Mouse (Mus musculus) embryo, embryonic 10.5 days (tissue): ENCODE results near the gene Mpzl3.
"Not testable (repeated sequence)": the region's sequence is repeated elsewhere in the genome, so short reads cannot be mapped to it uniquely, and the experiment has no call there.

Experiments used
- DNase-seq: peaks from one replicate; pipeline ENCODE4 v3.0.0-alpha.2; 2015; ENCODE audit warnings: low spot score

Gene Mpzl3

DNA sequence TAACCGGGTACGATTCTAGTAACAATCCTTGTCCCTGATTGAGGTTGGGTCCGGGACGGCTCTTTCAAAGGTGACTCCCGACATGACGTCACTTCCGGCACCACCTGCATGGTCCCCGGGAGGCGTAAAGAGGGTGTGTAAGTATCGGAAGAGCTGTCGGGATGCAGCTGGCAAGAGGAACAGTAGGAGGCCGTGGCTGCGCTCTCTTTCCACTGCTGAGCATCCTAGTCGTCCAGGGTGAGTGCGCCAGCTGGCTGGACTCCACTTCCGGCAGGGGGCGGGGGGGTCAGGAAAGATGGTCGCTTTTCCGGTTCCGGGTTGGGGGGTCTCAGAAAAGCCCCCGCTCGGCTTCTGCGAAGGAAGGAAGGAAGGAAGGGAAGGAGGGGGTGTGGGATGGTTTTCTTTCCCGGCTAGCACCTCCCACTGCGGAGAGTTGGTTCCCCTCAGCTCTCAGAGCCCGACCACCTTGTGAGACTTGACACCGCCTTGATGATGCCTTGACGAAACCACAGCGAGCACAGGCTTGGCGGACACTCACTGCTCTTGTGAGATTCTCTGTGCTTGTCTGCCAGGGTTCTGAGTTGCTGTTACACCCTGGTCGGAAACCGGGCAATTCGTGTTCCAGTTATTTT is at the start of gene Mpzl3:
Gene Mpzl3 (plus strand): TSS at position 105 of the 632 bp plus-strand sequence.
- peak; percentile 96 for DNase-seq

GRCm38 (mm10) chr9:45007404-45007803 is 47.6 kb upstream of the Mpzl3 start:
- DNase-seq: no peak

- DNase-seq: no peak
Measured at GRCm38 (mm10) chr9:45008342-45008741, 46.6 kb upstream of the Mpzl3 start.

- no peak for DNase-seq
Measured at GRCm38 (mm10) chr9:45009180-45010078, 45.6 kb upstream of the Mpzl3 start, which contains the start of gene Cd3e. Gene Cd3e, minus strand, starts transcription at chr9:45009627.

GRCm38 (mm10) chr9:45010461-45010860 is 44.5 kb upstream of the Mpzl3 start:
- peak; percentile 5 for DNase-seq

DNA sequence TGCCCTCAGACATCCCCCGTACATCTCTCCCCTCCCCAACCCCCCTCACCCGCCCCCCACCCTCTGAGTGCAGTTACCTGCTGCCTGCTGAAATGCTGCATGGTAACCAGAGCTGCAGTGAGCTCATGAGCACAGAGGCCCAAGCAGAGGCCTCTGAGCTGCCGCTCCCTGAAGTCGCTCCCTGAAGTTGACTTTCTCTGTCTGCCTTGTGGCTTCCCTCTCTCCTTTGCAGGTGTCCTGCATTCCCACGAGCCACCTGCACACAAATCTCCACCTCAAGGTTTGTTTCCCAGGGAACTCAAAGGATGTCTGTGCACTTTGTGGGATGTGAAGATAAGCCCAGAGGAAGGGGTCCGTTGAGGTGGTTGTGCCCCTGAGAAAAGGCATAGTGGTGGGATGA is 43.7 kb upstream of the Mpzl3 start:
- no peak for DNase-seq

DNA sequence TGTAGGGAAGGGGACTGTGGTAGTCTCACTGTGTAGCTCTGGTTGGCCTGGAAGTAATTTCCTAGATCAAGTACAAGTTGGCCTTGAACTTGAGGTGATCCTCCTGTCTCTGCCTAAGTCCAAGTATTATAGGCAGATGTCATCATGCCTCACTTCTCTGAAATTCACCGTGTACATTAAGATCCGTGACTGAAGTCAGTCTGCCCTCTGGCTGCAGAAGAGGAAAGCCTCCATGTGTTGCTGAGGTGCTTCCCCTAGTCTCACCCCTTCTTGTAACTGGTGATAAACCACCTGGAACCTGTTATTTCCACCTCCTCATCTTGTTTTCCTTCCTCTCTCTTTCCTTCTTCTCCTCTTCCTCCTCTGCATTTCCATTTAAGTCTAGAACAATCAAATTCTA is 40.1 kb upstream of the Mpzl3 start:
- no peak for DNase-seq

DNA sequence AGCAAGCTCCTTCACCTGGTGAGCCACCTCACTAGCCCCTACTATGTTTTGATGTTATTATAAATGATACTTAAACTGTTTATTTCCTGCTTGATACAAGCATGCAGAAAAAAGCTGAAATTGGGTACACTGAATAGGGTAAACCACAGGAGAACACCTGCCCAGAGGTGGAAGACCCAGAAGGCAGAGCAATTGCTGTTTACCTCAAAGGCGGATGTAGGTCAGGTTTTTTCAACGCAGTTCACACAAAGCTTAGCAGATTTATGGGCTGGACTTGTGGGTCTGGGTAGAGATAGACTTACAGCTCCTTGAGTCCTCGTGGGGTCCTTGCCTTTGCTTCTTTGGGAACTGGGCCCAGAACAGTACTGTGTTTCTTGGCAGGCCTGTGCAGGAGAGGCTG is 39.1 kb upstream of the Mpzl3 start:
- no peak for DNase-seq

- DNase-seq: no peak
Measured at GRCm38 (mm10) chr9:45018031-45018430, 37.0 kb upstream of the Mpzl3 start.

DNA sequence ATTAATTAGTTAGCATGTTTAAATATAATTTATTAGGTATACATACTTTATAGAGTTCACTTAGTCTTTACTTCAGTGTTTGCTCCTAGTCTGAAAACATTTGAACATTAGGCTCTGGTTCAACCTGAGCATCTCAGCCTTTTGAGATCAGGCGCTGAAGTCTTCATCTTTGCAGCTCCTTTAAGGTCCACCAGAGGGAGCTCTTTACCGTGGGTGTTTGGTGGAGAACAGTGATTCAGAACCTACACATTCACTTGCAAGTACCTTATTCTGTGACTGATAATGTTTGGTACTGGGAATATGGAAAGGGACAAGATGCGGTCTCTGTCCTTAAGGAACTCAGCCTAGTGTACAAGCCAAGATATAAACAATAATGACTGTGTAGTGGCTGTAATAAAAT is 32.2 kb upstream of the Mpzl3 start:
- DNase-seq: peak; percentile 87

GRCm38 (mm10) chr9:45023638-45024037 is 31.3 kb upstream of the Mpzl3 start:
- no peak for DNase-seq

- no peak for DNase-seq
Measured at GRCm38 (mm10) chr9:45024187-45024586, 30.8 kb upstream of the Mpzl3 start.

- no peak for DNase-seq
Measured at GRCm38 (mm10) chr9:45027376-45027775, 27.6 kb upstream of the Mpzl3 start.

GRCm38 (mm10) chr9:45030341-45030740 is 24.6 kb upstream of the Mpzl3 start:
- no peak for DNase-seq

GRCm38 (mm10) chr9:45032261-45032660 is 22.7 kb upstream of the Mpzl3 start:
- no peak for DNase-seq

DNA sequence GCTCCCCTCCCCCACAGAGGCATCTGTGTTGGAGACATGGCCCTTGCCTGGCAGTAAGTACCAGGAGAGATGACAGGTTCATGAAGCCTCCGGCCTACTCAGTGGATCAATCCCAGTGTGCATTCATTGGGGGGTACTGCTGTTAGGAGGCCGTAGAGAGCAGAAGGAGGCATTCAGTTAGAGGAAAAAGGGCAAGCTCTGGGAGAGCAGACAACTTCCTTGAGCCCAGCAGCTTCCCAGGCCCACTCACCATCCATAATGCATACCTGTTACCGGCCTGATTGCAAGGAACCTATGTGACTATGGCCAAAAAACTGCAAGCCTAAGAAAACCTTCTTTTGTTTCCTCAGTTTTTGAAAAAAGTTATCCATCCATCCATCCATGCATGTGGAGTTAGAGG is 20.5 kb upstream of the Mpzl3 start:
- no peak for DNase-seq

DNA sequence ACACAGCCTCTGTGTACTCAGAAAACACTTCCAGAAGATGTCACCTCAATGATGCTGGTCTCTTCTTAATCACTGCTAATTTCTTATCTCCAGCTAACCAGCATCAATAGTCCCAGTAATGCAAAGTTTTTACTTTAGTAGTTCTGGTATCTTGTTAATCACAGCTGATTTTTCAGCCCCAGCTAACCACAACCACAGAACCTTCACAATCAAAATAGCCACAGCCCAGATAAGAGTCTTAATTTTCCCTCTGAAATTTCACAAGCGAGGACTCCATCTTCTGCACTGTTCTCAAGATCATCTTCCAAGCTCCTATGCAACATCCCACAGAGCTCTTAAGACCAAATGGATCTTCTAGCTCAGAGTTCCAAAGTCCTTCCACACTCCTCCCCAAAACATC is 17.2 kb upstream of the Mpzl3 start:
- DNase-seq: not testable (repeated sequence)

GRCm38 (mm10) chr9:45039499-45039898 is 15.5 kb upstream of the Mpzl3 start, which contains the start of gene Mpzl2:
Gene Mpzl2, plus strand, starts transcription at chr9:45039799.
- no peak for DNase-seq

DNA sequence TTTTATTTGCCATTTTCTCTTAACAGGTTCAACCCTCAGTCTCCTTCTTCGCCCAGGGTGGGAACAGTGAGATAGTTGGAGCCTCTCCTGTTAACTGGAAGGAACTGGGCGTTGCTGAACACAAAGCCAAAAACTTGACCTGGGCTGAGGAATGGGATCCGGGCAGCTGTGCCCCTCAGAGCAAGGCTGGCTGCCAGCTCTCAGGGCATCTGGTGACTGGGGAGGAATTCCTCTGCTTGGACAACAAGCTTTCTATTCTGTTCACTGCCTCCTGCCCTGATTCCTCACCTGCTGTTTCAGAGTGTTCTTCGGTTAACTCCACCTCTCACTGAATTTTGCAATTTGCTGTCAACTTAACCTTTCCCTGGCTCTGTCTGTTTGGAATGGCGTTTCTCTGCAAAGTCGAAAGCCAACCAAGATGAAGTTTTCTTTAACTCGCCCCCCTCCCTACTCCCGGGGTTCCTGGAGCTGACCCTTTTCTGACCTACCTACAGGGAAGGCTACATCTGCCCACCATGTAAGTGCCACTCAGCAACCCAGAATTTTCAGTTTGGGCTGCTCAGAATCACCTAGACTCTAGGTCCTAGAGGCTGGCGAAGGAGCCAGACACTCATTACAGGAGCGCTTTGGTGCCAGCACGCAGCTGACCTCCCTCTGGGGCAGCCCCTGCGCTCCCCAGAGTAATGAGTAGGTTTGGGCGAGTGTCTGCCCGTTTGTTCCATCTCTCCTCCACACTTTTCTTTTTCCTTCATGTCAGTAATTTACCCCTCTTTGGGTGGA is 14.7 kb upstream of the Mpzl3 start:
- DNase-seq: no peak

DNA sequence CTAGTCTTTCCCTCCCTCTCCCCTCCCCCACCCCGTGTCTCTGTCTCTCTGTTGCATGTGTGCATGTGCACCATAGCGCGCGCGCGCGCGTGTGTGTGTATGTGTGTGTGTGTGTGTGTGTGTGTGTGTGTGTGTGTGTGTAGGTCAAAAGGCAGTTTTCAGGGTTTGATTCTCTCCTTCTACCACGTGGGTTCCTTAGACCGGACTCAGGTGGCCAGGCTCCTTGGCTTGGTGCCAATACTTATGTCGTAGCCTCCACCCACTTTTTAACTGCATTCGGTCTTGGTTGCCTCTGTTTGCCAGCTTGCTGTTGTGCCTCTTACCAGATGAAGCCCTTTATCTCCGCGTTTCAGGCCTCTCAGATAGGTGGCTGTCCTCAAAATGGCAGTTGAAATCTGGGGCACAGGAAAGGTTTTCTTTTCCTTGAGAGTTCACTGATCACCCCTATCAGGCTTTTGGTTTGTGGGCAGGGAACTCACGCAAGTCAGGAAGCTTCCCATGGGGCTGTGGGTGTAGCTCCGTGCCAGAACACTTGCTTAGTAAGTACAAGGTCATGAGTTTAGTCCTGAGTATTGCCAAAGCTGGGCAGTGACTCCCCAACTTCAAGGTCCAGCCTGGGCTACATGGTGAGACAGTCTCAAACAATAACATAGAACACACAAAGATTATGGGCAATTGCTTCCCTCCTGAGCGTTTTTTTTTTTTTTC is 13.7 kb upstream of the Mpzl3 start:
- DNase-seq: peak; percentile 19

DNA sequence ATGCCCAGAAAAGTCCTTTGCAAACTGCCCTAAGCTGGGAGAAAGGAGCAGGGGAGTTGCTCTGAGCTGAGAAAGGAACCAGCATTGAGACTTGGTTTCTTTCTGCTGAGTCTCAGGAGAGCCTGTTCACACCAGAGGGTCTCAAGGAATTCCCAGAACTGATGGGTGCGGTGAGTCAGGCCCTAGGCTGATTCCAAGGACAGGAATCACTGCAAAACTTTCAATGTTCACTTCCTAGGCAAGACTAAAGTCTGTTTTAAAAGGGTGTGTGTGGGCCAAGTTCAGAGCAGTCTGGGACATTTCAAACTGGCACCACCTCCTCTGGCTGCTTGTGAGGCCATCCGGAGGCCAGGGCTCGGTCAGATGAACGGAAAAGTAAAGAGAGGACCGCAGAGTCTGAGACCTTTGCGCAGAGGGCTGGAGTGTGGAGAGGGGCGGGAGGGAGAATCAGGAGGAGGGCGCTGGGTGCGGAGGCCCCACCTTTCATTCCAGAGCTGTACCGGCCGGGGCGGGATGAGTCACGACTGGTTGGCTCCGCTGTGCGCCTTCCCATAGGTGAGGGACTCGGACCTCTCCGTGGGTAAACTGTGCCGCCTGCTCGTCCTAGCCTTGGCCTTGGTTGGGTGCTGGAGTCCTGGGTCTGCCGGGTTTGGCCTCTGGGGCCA is 12.8 kb upstream of the Mpzl3 start:
- DNase-seq: peak; percentile 38
